Mouse (Mus musculus): ENCODE measurements around the gene Klhdc1. TPM values are rescaled to one million over a fixed set of nuclear protein-coding genes. Genes with fewer than 3 reads are reported as not detected.

Klhdc1 gene
- polyA plus RNA-seq, 1 experiment, result 1.8 TPM

- H3K79me2 ChIP-seq (ENCODE audit: control insufficient read depth, insufficient read depth), result peaks cover 6% of the 10 kb centered on the region
- no peak overlapping the region for H3ac ChIP-seq (ENCODE audit: control insufficient read depth, insufficient read length, low read depth)
- H3K27me3 ChIP-seq (ENCODE audit: control insufficient read depth, insufficient read depth, insufficient read length), result no peaks in the 10 kb centered on the region
- peaks cover 84% of the 10 kb centered on the region for H3K36me3 ChIP-seq (ENCODE audit: control insufficient read depth, insufficient read depth)
- H3K4me3 ChIP-seq (ENCODE audit: insufficient read depth, poor library complexity, severe bottlenecking), result no peak overlapping the region
- TF ChIP-seq MAX (IDR thresholded peaks at IDR 0.05), result no peak
- no peak for TF ChIP-seq CEBPB (IDR thresholded peaks at IDR 0.05; ENCODE audit: low read depth)
- TF ChIP-seq FOSL1 (IDR thresholded peaks at IDR 0.05; ENCODE audit: insufficient read depth, low read length, poor library complexity, severe bottlenecking), result no peak
- no peak for TF ChIP-seq USF1 (IDR thresholded peaks at IDR 0.05; ENCODE audit: low read depth)
- no peak for TF ChIP-seq MYOG (IDR thresholded peaks at IDR 0.05; ENCODE audit: control insufficient read depth, extremely low read depth, insufficient read length)
- TF ChIP-seq MYOD1 (IDR thresholded peaks at IDR 0.05; ENCODE audit: control insufficient read depth, insufficient read length, low read depth), result no peak
- no peak for TF ChIP-seq CTCF (IDR thresholded peaks at IDR 0.05; ENCODE audit: control insufficient read depth, insufficient read depth, insufficient read length)
- no peaks in the 10 kb centered on the region for H3K79me3 ChIP-seq (ENCODE audit: low read depth)
These were observed 91.2 kb downstream of the Klhdc1 start for GRCm38 (mm10) chr12:69332147-69332546.

- no peak for TF ChIP-seq FOSL1 (IDR thresholded peaks at IDR 0.05; ENCODE audit: insufficient read depth, low read length, poor library complexity, severe bottlenecking)
- no peak for TF ChIP-seq MAX (IDR thresholded peaks at IDR 0.05)
- no peak for TF ChIP-seq CTCF (IDR thresholded peaks at IDR 0.05; ENCODE audit: control insufficient read depth, insufficient read depth, insufficient read length)
- TF ChIP-seq USF1 (IDR thresholded peaks at IDR 0.05; ENCODE audit: low read depth), result no peak
- TF ChIP-seq CEBPB (IDR thresholded peaks at IDR 0.05; ENCODE audit: low read depth), result no peak
- no peak for TF ChIP-seq MYOG (IDR thresholded peaks at IDR 0.05; ENCODE audit: control insufficient read depth, extremely low read depth, insufficient read length)
- Histone ChIP-seq H3K79me2 (ENCODE audit: control insufficient read depth, insufficient read depth) (peaks cover 6% of the 10 kb centered on the region), H3ac (ENCODE audit: control insufficient read depth, insufficient read length, low read depth) (no peak overlapping the region), H3K36me3 (ENCODE audit: control insufficient read depth, insufficient read depth) (peaks cover 88% of the 10 kb centered on the region), H3K27me3 (ENCODE audit: control insufficient read depth, insufficient read depth, insufficient read length) (no peaks in the 10 kb centered on the region), H3K79me3 (ENCODE audit: low read depth) (no peaks in the 10 kb centered on the region), H3K4me3 (ENCODE audit: insufficient read depth, poor library complexity, severe bottlenecking) (no peak overlapping the region)
These were observed 92.6 kb downstream of the Klhdc1 start for GRCm38 (mm10) chr12:69333547-69333946.

Other genes starting within 250 kb of the Klhdc1 start
- 10,268 TPM for gene Rps29, start 82.0 kb upstream of the Klhdc1 start, polyA plus RNA-seq (2012; fragmentation: generic; extraction: Trizol)
- 30.4 TPM for gene Lrr1, start 72.4 kb upstream of the Klhdc1 start, polyA plus RNA-seq (2012; fragmentation: generic; extraction: Trizol)
- 980 TPM for gene Rpl36al, start 57.1 kb upstream of the Klhdc1 start, polyA plus RNA-seq (2012; fragmentation: generic; extraction: Trizol)
- gene Mgat2, start 57.0 kb upstream of the Klhdc1 start, polyA plus RNA-seq (2012; fragmentation: generic; extraction: Trizol), result 39.6 TPM
- 15.4 TPM for gene Gm49383, start 44.1 kb upstream of the Klhdc1 start, polyA plus RNA-seq (2012; fragmentation: generic; extraction: Trizol)
- 6.5 TPM for gene Dnaaf2, start 42.7 kb upstream of the Klhdc1 start, polyA plus RNA-seq (2012; fragmentation: generic; extraction: Trizol)
- gene Gm49384, start 36.9 kb upstream of the Klhdc1 start, polyA plus RNA-seq (2012; fragmentation: generic; extraction: Trizol), result 14.2 TPM
- 14.2 TPM for gene Pole2, start 13.0 kb upstream of the Klhdc1 start, polyA plus RNA-seq (2012; fragmentation: generic; extraction: Trizol)
- gene Klhdc2, start 55.5 kb downstream of the Klhdc1 start, polyA plus RNA-seq (2012; fragmentation: generic; extraction: Trizol), result 62.6 TPM
- gene Nemf, start 116.0 kb downstream of the Klhdc1 start, polyA plus RNA-seq (2012; fragmentation: generic; extraction: Trizol), result 6.4 TPM
- 87.3 TPM for gene Arf6, start 131.0 kb downstream of the Klhdc1 start, polyA plus RNA-seq (2012; fragmentation: generic; extraction: Trizol)
- 6.5 TPM for gene Gm9887, start 131.3 kb downstream of the Klhdc1 start, polyA plus RNA-seq (2012; fragmentation: generic; extraction: Trizol)